Mouse (Mus musculus) mouse trophoblast stem cell (cell line): Measurements from ENCODE around the gene Efcab8.
"Not testable (repeated sequence)": the region's sequence is repeated elsewhere in the genome, so short reads cannot be mapped to it uniquely, and the experiment has no call there.

Source experiments
- in situ Hi-C, 2 experiments: fragments of 300-500 bp; cut with MseI, MboI; formaldehyde crosslinking; loops; 2 replicates in 1 of 2; 3 replicates in 1 of 2; pipeline ENCODE4 v1.15.1; 2025

The Efcab8 gene

DNA sequence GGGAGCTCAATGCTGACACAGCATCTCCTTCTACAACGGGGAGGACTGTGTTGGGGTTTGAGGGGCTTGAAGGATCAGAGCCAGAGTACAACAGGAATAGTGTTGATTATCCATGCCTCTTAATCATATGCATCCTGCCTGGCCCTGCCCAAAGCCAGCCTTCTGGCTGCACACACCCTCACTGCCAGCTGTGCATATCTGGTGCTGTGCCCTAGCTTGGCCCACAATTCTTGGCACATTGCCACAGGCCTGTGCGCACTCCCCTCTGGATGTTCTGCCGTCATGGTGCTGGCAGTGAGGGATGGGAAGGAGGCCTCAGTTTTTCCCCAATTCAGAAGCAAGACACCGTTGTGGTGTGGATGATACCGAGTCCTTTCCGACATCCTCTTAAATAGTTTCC lies 44.9 kb downstream of the Efcab8 start:
- in situ Hi-C loops, result no loop called here

DNA sequence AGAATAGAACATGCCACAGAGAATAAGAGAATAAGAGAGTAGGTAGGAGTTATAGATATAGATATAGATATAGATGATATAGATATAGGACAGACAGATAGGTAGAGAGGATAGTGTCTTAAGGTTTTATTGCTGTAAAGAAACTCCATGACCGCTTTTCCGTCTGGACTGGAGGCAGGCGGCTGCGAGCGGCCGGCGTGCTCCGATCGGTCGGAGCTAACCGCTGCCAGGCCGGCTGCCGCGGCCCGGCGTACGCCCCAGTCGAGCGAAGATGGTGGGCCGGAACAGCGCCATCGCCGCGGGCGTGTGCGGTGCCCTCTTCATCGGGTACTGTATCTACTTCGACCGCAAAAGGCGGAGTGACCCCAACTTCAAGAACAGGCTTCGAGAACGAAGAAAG lies 46.2 kb downstream of the Efcab8 start:
- in situ Hi-C loops, result not testable (repeated sequence)

DNA sequence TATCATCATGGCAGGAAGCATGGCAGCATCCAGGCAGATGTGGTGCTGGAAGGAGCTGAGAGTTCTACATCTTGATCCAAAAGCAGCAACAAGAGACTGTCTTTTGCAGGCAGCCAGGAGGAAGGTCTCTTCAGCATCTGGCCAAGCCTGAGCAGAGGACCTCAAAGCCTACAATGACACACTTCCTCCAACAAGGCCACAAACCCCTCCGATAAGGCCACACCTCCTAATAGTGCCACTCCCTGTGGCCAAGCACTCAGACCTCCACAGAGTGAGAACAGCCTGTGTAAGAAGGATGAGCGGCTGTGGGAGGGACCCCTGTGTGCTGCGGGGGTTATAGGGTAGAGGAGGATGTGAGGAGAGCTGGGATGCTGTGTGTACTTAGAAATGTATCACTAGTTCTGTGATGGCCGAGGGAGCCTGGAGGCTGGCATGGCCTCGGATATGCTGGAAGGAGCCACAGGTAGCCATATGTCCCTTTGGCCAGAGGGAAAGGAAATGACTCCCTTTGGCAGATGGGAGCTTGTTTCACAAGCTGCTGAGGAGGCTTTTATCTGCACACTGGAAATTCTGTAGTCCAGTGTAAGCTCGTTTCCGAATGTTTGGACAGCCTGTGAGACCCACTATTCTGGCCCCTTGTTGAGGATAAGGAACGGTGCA lies 47.6 kb downstream of the Efcab8 start:
- in situ Hi-C loops, result no loop called here

DNA sequence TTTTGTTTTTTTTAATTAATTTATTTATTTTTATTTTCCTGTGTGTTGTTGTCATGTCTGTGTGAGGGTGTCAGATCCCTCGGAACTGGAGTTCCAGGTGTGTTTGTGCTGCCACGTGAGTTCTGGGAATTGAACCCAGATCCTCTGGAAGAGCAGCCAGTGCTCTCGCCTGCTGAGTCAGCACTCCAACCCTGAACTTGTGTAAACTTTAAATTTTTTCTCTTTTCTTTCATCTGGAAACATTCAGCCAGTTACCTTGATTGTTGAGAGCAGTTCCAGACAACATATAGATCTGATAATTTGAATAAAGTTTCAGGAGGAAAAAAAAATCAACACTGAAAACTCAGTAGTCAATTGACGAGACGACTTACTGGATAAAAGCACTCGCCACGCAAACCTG lies 49.0 kb downstream of the Efcab8 start:
- in situ Hi-C loops, result no loop called here

DNA sequence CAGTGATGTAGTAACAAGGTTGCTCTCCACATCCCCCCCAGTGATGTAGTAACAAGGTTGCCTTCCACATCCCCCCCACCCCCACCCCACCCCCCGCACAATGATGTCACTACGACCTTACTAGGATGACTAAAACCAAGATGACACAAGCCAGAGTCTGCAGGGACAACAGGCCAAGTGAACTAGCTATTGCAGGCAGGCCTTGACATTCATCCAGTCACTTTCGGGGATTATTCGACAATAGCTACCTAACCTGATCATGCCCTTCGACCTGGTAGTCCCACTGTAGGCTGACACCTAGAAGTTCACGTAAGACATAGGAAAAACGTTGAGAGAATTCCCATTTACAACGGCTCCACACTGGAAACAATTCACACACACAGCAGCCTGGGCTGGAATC lies 53.6 kb downstream of the Efcab8 start:
- in situ Hi-C loops, result no loop called here

DNA sequence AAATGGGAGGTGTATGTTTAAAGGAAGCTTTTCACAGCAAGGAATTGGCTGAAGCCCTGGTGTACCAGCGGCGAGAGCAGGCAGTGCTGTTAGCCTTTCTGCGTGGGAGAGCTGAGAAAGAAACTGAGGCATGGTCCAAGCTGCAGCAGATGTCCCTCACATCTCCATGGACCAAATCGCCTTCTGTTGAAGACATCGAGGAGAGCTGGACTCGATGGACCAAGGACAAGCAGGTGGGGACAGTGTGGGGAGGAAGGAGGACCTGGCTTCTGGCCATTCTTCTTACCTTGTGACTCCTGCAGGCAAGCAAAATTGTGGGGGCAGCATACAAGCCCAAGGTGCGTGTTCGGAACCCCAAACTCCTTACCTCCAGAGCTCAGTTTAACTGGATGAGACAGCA lies 63.1 kb downstream of the Efcab8 start:
- in situ Hi-C loops, result no loop called here

DNA sequence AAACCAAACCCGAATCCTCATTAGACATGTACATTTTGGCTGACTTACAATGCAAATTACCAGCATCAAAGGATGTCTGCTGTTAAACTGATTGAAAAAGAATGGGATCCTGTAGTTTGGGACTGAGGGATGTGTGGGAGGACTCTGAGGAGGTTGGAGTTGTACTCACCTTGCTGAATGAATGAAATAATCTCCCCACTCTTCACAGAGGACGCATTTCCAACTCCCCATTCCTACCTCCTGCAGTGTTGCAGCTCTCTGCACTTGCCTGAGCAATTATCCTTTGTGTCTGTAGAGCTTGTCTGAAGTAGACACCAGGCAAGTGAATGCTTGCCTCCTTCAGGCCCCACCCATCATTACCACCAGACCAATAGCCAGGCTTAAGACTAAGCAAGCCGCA lies 68.7 kb downstream of the Efcab8 start:
- in situ Hi-C loops, result no loop called here

DNA sequence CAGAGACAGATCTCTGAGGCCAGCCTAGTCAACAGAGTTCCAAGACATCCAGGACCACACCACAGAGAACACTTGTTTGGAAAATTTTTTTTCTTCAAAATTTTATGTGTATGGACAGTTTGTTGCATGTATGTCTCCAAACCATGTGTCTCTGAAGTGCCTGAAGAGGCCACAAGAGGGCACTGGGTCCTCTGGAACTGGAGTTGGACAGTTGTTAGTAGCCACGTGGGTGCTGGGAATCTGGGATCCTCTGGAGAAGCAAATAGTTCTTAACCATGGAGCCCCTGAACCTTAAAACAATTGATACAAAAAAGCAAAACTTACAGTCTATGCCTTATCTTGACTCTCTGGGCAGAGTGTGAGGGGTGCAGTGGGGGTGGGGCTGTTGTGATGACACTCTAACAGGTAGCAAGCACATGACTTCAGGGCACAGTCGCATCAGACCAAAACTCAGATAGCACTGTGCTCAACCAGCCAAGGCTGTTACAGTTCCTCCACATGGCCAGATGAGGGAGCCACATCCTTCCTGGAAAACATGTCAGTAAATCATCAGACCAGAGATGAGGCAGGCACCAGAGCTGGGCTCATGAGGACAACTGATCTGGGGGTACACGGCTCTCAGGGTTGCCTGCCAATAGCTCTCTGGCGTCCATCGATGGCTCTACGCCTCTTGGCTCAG lies 70.8 kb downstream of the Efcab8 start:
- in situ Hi-C loops, result no loop called here

DNA sequence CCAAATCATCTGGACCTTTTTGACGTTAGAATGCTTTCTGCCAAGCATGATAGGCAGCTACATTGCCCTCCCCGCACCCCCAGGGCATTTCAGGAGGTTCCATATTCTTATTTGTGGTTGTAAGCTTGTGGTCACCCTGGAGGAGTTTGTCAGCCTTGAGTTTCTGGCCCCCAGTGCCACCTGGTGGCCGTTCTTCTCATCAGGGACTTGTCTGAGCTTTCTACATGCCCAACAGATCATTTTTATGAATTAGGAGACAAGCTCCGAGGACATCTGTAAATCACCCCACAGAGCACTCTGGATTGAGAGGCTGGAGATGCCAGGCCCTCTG lies 71.3 kb downstream of the Efcab8 start:
- in situ Hi-C loops, result no loop called here

DNA sequence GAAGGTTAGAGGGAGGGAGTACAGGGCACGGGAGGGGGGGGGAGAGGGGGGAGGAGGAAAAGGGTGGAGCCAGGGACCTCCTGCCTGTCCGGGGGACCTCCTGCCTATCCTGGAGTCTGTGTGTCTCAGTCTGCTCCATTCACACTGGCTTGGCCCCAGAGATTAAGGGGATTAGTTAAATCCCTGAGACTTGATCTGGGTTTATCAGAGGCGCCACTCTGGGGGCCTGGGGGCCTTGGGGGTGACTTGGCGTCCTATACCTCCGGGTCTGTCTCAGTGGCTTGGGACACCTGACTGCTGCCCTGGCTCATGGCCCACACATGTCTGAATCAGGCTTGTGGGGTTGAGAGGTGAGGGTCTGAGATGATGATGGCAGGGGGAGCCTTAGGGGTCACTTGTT lies 73.8 kb downstream of the Efcab8 start:
- in situ Hi-C loops, result no loop called here

DNA sequence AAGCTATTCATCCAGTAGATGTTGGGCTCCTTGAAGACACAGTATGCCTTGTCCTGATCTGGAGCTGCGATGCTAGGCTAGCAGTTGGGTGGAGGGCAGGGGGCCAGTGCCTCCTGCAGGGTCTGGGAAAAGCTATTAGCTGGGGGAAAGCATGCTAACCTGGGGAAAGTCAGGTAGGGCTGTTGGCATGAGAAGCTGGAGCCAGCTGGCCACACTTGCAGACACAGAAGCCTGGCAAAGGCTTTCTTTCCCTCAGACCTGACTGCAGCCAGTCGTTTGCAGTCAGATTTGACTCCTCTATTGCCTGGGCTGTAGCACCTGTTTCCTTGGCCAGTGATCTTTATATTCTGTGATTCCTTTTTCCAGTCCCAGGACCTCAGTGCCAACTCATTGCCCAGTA lies 79.8 kb downstream of the Efcab8 start:
- in situ Hi-C loops, result no loop called here

DNA sequence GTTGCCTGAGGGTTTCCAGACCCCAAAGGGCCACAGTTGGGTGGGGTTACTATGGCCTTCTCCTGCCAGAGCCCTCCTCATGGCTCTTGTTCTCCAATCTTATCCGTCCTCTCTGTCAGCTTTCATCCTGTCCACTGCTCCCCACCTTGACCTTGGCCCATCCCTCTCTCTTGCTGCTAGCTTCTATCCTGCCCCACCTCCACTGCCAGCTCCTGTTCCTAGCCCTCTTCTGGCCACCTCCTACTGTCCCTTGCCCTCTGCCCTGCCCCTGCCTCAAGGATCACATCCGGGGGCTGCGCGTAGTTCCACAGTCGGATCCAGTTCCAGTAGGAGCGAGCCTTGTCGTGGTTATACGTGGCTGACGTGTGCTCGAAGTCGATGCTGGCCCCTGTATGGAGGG lies 80.6 kb downstream of the Efcab8 start:
- in situ Hi-C loops, result no loop called here

DNA sequence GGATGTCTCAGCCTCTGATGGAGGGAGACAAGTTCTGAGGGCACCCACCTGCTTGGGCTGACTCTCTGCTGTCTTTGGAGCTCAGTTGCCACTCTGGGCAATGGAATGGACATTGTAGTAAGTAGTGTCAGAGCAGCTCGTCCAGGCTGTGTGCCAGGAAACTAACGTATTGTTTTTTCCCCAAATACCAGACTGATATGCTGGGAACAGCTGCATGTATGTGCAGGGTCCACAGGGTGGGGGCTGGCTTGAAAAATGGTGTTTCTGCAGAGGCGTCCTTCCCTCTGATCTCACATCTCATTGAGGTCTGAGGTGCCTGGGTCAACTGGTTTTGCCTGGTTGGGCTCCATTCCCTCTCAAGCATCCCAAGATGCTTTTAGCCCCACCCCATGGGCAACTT lies 81.0 kb downstream of the Efcab8 start:
- in situ Hi-C loops, result no loop called here

DNA sequence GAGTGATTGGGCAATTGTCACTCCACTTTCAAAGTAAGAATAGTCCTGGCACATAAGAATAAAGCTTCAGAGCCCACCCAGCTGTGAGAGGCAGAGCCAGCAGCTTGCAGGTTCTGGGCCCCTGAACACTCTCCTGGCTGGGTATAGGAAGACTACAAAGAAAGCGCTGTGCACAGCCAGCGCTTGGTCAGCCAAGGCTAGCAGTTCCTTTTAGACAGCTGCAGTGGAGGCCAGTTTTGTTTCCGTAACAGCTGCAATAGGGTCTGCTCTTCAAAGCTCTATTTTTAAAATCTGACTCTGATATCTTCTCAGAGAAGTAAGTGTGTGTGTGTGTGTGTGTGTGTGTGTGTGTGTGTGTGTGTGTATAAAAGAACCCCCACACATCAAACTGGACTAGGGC lies 82.2 kb downstream of the Efcab8 start:
- in situ Hi-C loops, result no loop called here

DNA sequence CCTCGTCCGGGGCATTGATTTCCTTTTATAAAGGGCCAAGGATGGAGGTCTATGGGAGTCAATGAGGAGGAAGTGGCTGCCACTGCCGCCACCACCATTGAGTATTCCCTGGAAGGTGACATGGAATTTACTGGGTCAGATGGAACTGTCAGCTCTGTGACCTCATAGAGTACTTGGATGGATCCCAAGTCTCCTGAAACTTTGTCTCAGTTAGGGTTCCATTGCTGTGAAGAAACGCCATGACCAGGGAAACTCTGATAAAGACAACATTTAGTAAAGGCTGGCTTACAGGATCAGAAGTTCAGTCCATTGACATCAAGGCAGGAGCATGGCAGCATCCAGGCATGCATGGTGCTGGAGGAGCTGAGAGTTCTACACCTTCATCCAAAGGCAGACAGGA lies 91.3 kb downstream of the Efcab8 start, which contains the start of gene Sun5:
Gene Sun5, minus strand, starts transcription at position 101 of the 400 bp plus-strand sequence.
- in situ Hi-C loops, result no loop called here

DNA sequence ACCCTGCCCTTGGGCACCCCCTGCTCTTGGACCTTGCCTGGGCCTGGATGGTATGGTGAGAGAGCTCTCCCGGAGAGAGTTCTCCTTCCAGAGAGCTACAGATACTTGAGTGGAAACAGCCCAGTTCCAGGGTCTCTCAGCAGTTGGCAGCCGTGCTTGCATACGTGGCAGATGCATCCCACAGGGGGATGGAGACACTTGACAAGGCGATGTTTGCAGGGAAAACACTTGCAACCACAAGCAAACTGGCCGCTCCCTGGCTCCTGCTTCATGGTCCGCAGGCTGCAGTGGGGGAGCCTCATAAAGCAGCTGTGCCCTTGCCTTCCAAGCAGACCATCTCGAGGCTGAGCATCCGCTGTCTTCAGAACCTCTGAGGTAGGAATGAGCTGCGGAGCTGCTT lies 95.0 kb downstream of the Efcab8 start, which contains the start of gene Bpifb2:
Gene Bpifb2, plus strand, starts transcription at position 301 of the 400 bp plus-strand sequence.
- in situ Hi-C loops, result no loop called here
